Mouse (Mus musculus): ENCODE measurements around the gene Uhmk1. TPM values are rescaled to one million over a fixed set of nuclear protein-coding genes. Genes with fewer than 3 reads are reported as not detected.

Uhmk1 gene
- total and polyA plus RNA-seq, 3 experiments: 19.5 to 43.9 (median 28.9) TPM

GRCm38 (mm10) chr1:170213181-170213879 is 1.9 kb downstream of the Uhmk1 start:
- peak overlapping the region; percentile 37 to 99 for H3K4me3 ChIP-seq (ENCODE audit: control insufficient read depth in 1 of 2, insufficient read depth in 1 of 2, low read depth in 2 of 2, low read length in 2 of 2)
- peaks cover 4 to 7% of the 10 kb centered on the region in 2 experiments for H3K4me1 ChIP-seq (ENCODE audit: control insufficient read depth in 1 of 2, insufficient read depth in 2 of 2, low read length in 2 of 2)
- H3K27ac ChIP-seq (ENCODE audit: control insufficient read depth, low read depth, low read length): no peak overlapping the region; the same call in 1 of the 2 replicates
- peak overlapping the region; percentile 23; the same call in 1 of the 2 replicates for H3K9ac ChIP-seq (ENCODE audit: control insufficient read depth, low read depth, low read length, poor library complexity, severe bottlenecking)
- TF ChIP-seq MXI1 (IDR thresholded peaks at IDR 0.05; ENCODE audit: low read depth, low read length) (0 out of 2 replicates have a peak, but pooled peaks have one; percentile 13), SIN3A (IDR thresholded peaks at IDR 0.05; ENCODE audit: low read length) (peak; percentile 59; the same call in 1 of the 2 replicates), RCOR1 (IDR thresholded peaks at IDR 0.05; ENCODE audit: low read depth, low read length) (peak; percentile 35; the same call in 1 of the 2 replicates), GATA1 (IDR thresholded peaks at IDR 0.05; ENCODE audit: low read depth, low read length) (peak; percentile 50; the same call in 1 of the 2 replicates), TCF12 (IDR thresholded peaks at IDR 0.05; ENCODE audit: low read depth, low read length) (no peak), EP300 (IDR thresholded peaks at IDR 0.05; ENCODE audit: low read depth in 1 of 2, low read length in 2 of 2) (peak; percentile 58; a peak in 3 of 4 replicates), MAFK (IDR thresholded peaks at IDR 0.05; ENCODE audit: borderline replicate concordance, low read depth, low read length) (no peak)
- no peaks in the 10 kb centered on the region for H3K27me3 ChIP-seq (ENCODE audit: control insufficient read depth in 1 of 2, insufficient read depth in 2 of 2, low read length in 2 of 2)
- peaks cover 22% of the 10 kb centered on the region for H3K79me2 ChIP-seq (ENCODE audit: control insufficient read depth, insufficient read depth, low read length, poor library complexity)
- H3K36me3 ChIP-seq (ENCODE audit: control insufficient read depth in 1 of 2, insufficient read depth in 2 of 2, low read length in 2 of 2): peaks cover 12 to 16% of the 10 kb centered on the region in 2 experiments
- no peaks in the 10 kb centered on the region for H3K9me3 ChIP-seq (replicated peaks; ENCODE audit: insufficient read depth, low read length)
- DNase-seq (ENCODE audit: low read depth, low spot score): peak; percentile 44

DNA sequence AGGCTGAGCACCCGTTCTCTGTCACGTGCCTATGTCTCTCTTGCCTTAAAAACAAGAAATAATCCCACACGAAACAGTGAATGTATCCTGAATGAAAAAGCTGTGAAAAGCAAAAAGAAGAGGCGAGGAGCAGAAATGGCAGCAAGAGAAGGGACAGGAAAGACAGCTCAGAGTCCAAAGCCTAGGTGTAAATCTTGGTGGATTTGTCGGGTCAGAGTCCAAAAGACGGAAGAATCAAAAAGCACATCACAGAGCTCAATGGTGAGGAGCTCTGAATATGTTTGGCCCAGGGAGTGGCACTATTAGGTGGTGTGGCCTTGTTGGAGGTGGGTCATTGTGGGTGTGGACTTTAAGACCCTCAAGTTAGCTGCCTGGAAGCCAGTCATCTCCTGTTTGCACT is 8.8 kb downstream of the Uhmk1 start:
- Histone ChIP-seq H3K36me3 (ENCODE audit: control insufficient read depth in 1 of 2, insufficient read depth in 2 of 2, low read length in 2 of 2) (peaks cover 0 to 41% of the 10 kb centered on the region in 2 experiments; a peak in 2 of 4 replicates), H3K79me2 (ENCODE audit: control insufficient read depth, insufficient read depth, low read length, poor library complexity) (peaks cover 3% of the 10 kb centered on the region; the same call in 1 of the 2 replicates), H3K9ac (ENCODE audit: control insufficient read depth, low read depth, low read length, poor library complexity, severe bottlenecking) (no peak overlapping the region), H3K27me3 (ENCODE audit: control insufficient read depth in 1 of 2, insufficient read depth in 2 of 2, low read length in 2 of 2) (no peaks in the 10 kb centered on the region), H3K4me3 (ENCODE audit: control insufficient read depth in 1 of 2, insufficient read depth in 1 of 2, low read depth in 2 of 2, low read length in 2 of 2) (no peak overlapping the region), H3K4me1 (ENCODE audit: control insufficient read depth in 1 of 2, insufficient read depth in 2 of 2, low read length in 2 of 2) (no peaks in the 10 kb centered on the region), H3K27ac (ENCODE audit: control insufficient read depth, low read depth, low read length) (no peak overlapping the region), H3K9me3 (replicated peaks; ENCODE audit: insufficient read depth, low read length) (no peaks in the 10 kb centered on the region)
- DNase-seq (ENCODE audit: low read depth, low spot score): no peak
- TF ChIP-seq MYC (IDR thresholded peaks at IDR 0.05; ENCODE audit: low read depth, low read length) (no peak), TAL1 (IDR thresholded peaks at IDR 0.05; ENCODE audit: low read length) (no peak), MXI1 (IDR thresholded peaks at IDR 0.05; ENCODE audit: low read depth, low read length) (no peak), E2F4 (IDR thresholded peaks at IDR 0.05; ENCODE audit: borderline replicate concordance, low read depth, low read length) (no peak), UBTF (IDR thresholded peaks at IDR 0.05; ENCODE audit: borderline replicate concordance, insufficient read depth, low read depth, low read length) (no peak), ETS1 (IDR thresholded peaks at IDR 0.05; ENCODE audit: low read depth, low read length) (no peak), CHD1 (IDR thresholded peaks at IDR 0.05; ENCODE audit: low read depth, low read length) (no peak), ZKSCAN1 (IDR thresholded peaks at IDR 0.05; ENCODE audit: low read depth, low read length) (no peak), JUND (IDR thresholded peaks at IDR 0.05; ENCODE audit: low read depth, low read length) (no peak)
